Mouse (Mus musculus) yolk sac, embryonic 10.5 days (tissue): ENCODE data around the gene Fam3c.
"Not testable (repeated sequence)": the region's sequence is repeated elsewhere in the genome, so short reads cannot be mapped to it uniquely, and the experiment has no call there.

Experiments used
- DNase-seq: peaks from one replicate; pipeline ENCODE4 v3.0.0-alpha.2; 2017; ENCODE audit warnings: low spot score

The Fam3c gene

GRCm38 (mm10) chr6:22292056-22292455 lies 64.0 kb downstream of the Fam3c start:
- no peak for DNase-seq

- DNase-seq: no peak
Observed at GRCm38 (mm10) chr6:22290790-22291189, 65.3 kb downstream of the Fam3c start.

DNA sequence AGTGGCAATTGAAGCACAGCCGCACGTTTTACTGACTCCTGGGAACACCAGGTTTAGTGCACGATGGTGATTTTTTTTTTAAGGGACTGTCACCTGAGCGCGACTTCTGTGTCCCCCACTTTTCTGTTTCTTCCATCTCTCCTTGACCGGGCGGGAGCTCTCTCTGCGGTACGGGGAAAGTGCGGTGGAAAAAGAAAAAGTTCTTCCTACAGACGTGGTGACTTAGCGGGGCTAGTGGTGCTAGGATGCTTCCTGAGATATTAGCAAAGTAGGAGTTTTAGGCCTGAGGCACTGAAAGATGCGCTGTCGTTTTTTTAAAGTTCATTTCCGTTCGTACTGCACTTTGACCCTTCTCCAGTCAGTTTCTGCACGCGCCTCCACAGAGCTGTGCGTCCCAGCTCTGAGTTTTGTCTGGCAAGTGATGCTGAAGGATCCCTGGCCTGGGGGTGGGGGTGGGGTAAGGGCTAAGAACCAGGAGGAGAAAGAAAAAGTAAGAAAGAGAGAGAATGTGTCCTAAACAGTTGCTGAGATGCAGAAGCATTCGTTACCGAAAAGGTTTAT lies 66.5 kb downstream of the Fam3c start:
- peak; percentile 12 for DNase-seq

DNA sequence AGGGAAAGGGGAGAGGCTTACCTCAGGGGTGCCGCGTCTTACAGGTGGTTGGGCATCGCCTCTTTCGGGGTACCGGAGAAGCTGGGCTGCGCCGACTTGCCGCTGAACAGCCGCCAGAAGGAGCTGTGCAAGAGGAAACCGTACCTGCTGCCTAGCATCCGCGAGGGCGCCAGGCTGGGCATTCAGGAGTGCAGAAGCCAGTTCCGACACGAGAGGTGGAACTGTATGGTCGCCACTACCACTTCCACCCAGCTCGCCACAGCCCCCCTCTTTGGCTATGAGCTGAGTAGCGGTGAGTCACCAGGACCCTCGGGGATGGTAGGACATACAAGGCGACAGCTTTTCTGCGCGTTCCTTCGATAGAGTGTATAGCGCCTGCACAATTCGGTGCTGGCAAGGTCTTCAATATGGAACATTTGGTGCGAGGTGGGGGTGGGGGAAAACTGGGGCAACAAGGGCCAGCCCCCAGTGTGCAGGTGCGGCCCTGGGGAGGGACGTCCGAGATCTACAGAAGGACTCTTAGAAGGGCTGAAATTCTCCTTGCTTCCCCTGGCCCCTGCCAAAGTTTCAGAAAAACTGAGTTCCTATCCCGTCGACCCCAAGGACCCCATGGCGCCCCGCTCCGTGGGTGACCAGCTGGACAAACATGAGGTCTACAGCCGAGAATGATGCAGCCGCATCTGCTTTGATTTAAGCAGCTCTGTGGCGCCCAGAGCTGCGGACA lies 67.1 kb downstream of the Fam3c start:
- peak; percentile 17 for DNase-seq

- DNase-seq: peak; percentile 24
Observed at GRCm38 (mm10) chr6:22288004-22288736, 67.9 kb downstream of the Fam3c start, which contains the start of gene Wnt16. Gene Wnt16, plus strand, starts transcription at chr6:22288227.

- no peak for DNase-seq
Observed at GRCm38 (mm10) chr6:22282405-22282804, 73.6 kb downstream of the Fam3c start.

DNA sequence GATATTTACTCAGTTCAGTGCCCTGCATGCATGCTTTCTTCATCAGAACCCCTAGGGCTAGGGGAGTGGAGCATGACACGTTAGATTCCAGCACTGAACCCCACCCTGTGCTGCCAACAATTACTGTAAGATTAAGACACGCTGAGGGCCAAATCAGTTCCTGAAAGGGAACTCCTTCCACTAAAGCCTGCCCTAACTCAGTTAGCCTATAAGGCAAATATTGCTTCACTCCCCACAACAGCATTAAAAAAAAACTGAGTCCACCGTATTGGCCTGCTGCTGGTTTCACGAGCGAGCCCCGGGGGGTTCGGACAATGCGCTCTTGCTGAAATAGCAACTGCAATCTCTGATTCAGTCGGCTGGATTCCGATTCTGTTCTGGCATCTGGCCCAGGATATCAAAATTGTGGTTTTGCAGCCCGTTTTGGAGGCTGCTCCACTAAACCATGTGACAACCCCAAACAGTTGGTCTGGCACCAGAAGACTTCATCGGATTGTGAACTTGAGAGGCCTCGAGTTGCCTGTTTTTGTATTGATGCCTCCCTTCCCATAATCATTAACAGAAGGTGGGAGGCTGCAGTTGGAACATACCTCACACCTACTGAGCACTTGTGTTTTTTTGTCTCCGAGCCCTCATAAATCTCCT lies 75.7 kb downstream of the Fam3c start:
- peak; percentile 19 for DNase-seq

- DNase-seq: no peak
Observed at GRCm38 (mm10) chr6:22277941-22278340, 78.1 kb downstream of the Fam3c start.

GRCm38 (mm10) chr6:22269840-22270521 lies 86.1 kb downstream of the Fam3c start:
- DNase-seq: no peak

- no peak for DNase-seq
Observed at GRCm38 (mm10) chr6:22268677-22269076, 87.4 kb downstream of the Fam3c start.

DNA sequence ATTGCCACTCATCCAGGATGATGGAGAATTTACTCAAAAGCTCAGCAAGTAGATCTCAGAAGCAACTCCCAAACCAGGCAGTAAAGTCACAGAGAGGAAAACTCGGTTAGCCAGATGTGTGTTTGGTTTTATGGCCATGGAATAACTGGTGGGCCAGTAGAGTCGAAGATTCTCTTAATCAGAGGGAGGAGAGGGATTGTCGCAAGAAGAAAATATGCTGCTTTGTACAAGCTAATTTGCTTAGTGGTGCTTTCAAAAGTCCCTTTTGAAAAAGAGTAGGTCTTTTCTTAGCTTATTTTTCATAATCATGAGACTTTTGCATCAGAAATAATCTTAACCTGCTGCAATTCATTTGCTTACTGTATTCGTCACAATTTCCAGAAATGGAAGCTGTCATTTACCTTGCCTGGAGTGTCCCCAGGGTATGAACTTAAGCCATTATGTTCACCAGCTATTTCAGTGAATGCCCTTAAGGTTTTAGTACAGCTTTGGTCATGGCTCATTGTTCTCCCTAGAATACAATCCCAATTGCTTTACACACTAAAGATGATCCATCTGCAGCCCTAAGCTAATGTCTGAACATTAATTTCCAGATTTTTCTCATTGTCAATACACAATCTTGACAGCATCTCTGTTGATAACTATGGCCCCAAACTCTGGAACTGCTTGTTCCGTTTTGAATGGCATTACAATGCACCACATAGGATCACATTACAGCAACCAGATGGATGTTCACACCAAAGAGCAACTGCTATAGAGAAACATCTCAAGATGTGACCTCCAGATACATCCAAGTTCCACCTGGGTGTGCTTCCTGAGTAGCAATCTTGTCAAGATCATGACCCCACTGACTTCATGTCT lies 88.0 kb downstream of the Fam3c start:
- DNase-seq: no peak

DNA sequence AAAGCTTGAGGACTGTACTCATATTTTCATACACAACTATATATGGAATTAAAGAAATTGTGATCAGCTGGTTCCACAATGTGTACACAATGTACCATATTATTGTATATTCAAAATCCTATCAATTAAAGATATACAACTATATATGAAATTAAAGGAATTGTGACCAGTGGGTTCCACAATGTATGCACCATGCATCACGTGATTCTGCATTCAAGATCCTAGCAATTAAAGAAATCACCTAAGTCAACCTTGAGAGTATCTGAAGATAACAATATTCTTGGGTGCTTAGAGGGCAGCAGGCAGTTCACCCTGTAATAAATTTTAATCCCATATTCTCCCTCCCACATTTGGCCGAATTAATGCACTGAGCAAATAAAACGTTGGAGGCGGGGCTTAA lies 90.0 kb downstream of the Fam3c start:
- no peak for DNase-seq

DNA sequence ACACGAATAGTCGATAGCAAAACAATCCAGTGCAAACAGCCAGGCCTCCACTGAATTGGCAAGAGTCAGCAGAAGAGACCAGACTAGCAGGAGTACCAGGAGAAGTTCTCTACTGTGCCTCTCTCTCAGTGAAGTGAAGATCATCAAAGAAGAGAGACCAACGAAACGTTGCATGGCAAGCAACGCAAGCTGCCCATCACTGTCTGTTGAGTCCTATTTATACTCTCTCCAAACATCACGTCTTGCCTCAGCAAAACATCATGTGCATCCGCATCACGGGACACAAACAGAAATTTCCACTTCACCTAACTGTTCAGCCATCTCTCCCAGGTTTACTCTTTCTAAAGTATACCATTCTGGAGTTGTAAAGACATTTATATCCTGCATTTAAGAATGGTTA lies 91.9 kb downstream of the Fam3c start:
- DNase-seq: not testable (repeated sequence)

DNA sequence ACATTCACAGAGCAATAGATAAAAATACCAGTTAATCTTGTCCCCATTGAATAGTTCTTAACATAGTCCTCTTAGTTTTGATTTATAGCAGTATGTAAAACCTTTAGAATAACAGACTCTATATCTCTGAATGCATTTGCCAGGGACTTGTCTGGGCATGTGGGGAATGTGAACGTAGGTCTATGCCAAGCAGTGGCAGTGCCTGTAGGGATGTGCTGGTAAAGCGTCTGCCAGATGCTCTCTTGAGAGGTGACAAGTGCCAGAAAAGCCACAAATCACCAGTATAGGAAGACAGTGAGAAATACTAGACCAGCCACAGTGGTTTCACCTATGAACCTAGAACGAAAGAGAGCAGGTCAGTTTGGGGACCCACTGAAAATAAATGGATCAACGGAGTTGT lies 93.5 kb downstream of the Fam3c start:
- DNase-seq: no peak

GRCm38 (mm10) chr6:22258784-22259183 lies 97.3 kb downstream of the Fam3c start:
- no peak for DNase-seq
